Mouse (Mus musculus): ENCODE measurements around the gene Hist1h2ai. TPM values are rescaled to one million over a fixed set of nuclear protein-coding genes. Genes with fewer than 3 reads are reported as not detected.
"Not testable (repeated sequence)": the region's sequence is repeated elsewhere in the genome, so short reads cannot be mapped to it uniquely, and the experiment has no call there.

Hist1h2ai gene
- polyA plus RNA-seq, 1 experiment from 2014 or later: 29.5 TPM

DNA sequence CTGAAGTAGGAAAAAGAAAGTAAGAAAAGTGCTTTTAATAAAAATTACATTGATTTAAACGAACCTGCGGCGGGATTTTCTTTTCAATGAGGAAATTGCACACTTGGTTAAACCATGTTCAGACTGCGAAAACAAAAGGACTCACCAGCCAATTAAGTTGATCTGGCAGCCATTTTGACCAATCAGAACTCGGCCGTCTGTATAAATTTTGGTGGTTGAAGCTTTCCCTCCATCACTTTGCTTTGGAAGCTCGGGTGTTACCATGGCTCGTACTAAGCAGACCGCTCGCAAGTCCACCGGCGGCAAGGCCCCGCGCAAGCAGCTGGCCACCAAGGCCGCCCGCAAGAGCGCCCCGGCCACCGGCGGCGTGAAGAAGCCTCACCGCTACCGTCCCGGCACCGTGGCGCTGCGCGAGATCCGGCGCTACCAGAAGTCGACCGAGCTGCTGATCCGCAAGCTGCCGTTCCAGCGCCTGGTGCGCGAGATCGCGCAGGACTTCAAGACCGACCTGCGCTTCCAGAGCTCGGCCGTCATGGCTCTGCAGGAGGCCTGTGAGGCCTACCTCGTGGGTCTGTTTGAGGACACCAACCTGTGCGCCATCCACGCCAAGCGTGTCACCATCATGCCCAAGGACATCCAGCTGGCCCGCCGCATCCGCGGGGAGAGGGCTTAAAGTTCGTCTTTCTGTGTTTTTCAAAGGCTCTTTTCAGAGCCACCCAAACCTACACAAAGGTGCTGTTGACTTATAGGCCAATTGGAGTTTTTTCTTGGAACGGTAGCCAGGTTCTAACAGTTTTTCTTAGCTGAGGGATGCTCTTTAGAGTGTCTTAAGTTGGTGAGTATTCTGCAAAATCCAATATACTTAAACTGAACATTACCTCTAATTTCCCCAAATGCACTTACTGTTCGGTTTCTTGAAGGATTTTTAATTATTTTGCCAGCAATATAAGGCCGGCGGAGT is 1.5 kb downstream of the Hist1h2ai start, which contains the start of gene Hist1h3h:
Gene Hist1h3h, plus strand, starts transcription at position 263 of the 961 bp plus-strand sequence.
- H3K36me3 ChIP-seq; H3K9me3 ChIP-seq (replicated peaks); H3K27me3 ChIP-seq: not testable (repeated sequence)
- Histone ChIP-seq H3K4me1 (peaks cover 30% of the 10 kb centered on the region), H3K9ac (peak within 1 kb of the TSS; percentile 66), H3K27ac (peak within 1 kb of the TSS; percentile 89), H3K4me3 (peak within 1 kb of the TSS; percentile 45), H3K4me2 (replicated peaks) (peak within 1 kb of the TSS; percentile 77)
- WGBS: 1% methylated on average over 26 of the region's 56 CpGs
- peak; percentile 46 for ATAC-seq (ENCODE audit: low FRiP score)

DNA sequence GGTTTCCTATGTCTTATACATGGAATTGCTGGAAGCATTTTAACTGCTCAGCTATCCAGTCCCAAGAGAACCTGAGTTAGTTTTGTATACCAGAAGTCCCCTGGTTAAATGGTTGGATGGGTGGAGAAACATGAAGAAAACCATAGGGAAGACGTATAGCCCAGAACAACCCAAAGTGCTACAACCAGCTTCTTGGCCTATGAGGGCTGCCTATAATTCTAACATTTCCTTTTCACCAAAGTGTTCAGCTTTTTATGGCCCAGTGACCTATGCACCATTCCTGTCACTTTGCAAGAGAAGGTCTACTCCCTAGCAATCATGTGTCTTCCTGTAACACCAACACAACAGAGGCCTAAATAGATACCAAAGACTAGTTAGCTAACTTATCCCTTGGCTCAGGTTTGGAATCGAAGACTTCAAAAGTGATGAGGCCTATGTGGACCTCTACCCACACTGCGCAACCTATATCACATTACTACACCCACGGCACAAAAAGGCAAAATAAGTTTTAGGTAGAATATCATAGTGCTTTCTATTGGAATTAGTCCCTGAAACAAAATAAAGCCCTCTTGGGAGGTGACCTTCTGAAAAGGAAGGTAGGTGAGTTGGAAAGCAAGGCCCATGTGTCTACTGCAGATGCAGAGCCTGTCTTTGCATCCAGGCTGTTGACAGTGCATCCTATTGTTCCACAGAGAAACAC is 2.3 kb downstream of the Hist1h2ai start:
- Histone ChIP-seq H3K9ac (peak overlapping the region; percentile 66), H3K4me3 (peak overlapping the region; percentile 45), H3K27me3 (no peaks in the 10 kb centered on the region), H3K36me3 (no peaks in the 10 kb centered on the region), H3K9me3 (replicated peaks) (no peaks in the 10 kb centered on the region), H3K4me2 (replicated peaks) (peak overlapping the region; percentile 68), H3K27ac (peak overlapping the region; percentile 84), H3K4me1 (peaks cover 31% of the 10 kb centered on the region)
- no peak for ATAC-seq (ENCODE audit: low FRiP score)
- 60% methylated on average over 4 of the region's 4 CpGs for WGBS

DNA sequence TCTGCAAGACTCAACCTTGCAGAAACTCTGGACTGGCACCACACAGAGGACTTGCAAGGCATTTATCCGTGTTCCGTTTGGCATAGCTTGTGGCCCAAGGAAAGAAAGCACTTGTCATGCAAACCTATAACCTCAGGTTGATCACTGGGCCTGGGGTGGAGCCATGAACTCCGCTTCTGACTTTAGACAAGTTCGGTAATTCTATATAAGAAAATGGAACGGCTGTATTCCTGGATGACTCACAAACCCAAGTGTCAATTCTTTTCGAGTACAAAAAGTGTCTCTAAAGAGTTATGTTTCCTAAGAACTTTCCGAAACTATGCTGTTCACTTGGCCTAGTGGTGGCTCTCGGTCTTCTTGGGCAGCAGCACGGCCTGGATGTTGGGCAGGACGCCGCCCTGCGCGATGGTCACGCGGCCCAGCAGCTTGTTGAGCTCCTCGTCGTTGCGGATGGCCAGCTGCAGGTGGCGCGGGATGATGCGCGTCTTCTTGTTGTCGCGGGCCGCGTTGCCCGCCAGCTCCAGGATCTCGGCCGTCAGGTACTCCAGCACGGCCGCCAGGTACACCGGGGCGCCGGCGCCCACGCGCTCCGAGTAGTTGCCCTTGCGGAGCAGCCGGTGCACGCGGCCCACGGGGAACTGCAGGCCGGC is 5.0 kb downstream of the Hist1h2ai start:
- ATAC-seq (ENCODE audit: low FRiP score): peak; percentile 1
- H3K9me3 ChIP-seq (replicated peaks); H3K36me3 ChIP-seq; H3K27me3 ChIP-seq: not testable (repeated sequence)
- Histone ChIP-seq H3K4me1 (peaks cover 23% of the 10 kb centered on the region), H3K27ac (peak overlapping the region; percentile 88), H3K9ac (peak overlapping the region; percentile 56; the same call in 1 of the 2 replicates), H3K4me2 (replicated peaks) (peak overlapping the region; percentile 59), H3K4me3 (peak overlapping the region; percentile 34)
- 1% methylated on average over 23 of the region's 44 CpGs for WGBS

DNA sequence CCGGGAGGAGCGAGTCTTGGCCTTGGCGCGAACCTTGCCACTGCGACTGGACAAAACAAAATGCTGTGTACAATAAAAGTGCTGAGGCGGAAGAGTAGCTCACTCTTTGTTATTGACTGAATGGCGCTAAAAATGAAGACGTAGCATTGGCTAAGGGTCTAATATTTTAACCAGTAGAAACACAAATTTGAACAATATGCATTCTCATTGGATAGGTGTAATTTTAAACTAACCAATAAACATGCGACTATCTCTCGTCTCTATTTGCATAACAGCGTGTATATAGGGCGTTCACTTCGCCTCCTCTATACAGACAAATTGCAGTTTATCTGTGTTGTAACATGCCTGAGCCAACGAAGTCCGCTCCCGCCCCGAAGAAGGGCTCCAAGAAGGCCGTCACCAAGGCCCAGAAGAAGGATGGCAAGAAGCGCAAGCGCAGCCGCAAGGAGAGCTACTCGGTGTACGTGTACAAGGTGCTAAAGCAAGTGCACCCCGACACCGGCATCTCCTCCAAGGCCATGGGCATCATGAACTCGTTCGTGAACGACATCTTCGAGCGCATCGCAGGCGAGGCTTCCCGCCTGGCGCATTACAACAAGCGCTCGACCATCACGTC is 5.6 kb downstream of the Hist1h2ai start, which contains the start of gene Hist1h2bm:
Gene Hist1h2bm, plus strand, starts transcription at position 288 of the 616 bp plus-strand sequence.
- H3K27me3 ChIP-seq; H3K9me3 ChIP-seq (replicated peaks); H3K36me3 ChIP-seq: not testable (repeated sequence)
- Histone ChIP-seq H3K4me2 (replicated peaks) (peak within 1 kb of the TSS; percentile 59), H3K4me1 (peaks cover 21% of the 10 kb centered on the region), H3K9ac (peak within 1 kb of the TSS; percentile 61), H3K4me3 (peak within 1 kb of the TSS; percentile 34), H3K27ac (peak within 1 kb of the TSS; percentile 88)
- WGBS: under 1% methylated on average over 37 of the region's 37 CpGs
- ATAC-seq (ENCODE audit: low FRiP score): peak; percentile 97

DNA sequence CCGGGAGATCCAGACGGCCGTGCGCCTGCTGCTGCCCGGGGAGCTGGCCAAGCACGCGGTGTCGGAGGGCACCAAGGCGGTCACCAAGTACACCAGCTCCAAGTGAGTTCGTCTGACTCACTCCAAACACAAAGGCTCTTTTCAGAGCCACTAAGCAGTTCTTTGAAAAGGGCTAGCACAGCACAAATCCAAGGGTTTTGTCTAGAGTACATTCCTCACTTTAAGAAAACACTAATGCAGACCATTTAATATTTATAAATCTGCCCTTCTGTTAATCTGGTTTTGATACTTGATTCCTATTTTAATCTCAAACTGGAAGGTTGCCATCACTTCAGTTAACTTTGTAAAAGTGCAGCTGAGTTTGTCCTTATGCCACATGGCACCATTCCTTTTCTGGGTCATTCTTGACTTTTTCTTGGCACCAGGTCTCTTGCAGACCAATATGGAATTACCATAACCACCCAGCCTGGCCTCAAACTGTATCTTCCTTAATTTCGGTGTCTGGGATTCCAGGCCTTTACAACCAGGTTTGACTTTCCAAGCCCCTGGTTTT is 6.2 kb downstream of the Hist1h2ai start:
- H3K9ac ChIP-seq: peak overlapping the region; percentile 61
- H3K27ac ChIP-seq: peak overlapping the region; percentile 88

DNA sequence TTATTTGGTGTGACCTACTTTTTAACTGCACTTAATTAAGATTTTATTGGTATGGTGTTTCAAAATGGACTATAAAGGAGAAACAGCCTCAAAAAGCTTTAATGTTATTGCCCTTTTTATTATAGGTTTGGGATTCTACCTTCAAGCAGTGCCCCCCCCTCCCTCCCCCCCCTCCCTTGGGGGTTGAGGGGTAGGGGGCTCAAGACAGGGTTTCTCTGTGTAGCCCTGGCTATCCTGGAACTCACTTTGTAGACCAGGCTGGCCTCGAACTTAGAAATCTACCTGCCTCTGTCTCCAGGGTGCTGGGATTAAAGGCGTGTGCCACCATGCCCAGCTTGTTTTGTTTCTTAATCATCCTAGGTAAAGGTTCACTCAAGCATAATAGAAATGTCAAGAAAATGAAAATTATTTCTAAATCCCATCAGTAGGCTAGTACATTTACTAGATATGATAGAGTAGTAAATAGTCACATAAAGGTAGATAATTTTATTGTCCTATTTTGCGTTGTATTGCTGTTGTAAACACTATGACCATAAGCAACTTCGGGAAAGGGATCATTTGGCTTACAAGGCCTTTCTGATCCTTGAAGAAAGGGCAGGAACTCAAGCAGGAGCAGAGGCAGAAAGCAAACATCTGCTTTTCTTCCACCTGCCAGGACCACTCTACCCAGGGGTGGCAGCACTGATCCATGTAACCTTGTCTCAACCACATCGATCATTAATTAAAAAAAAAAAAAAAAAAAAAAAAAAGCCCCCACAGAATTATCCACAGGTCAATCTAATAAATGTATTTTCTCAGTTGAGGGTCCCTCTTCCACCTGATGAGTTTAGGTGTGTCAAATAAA is 7.0 kb downstream of the Hist1h2ai start:
- H3K9me3 ChIP-seq (replicated peaks): no peaks in the 10 kb centered on the region
- H3K27ac ChIP-seq: no peak overlapping the region
- H3K9ac ChIP-seq: no peak overlapping the region
- no peak for ATAC-seq (ENCODE audit: low FRiP score)
- peaks cover 20% of the 10 kb centered on the region for H3K4me1 ChIP-seq
- H3K27me3 ChIP-seq: no peaks in the 10 kb centered on the region
- H3K36me3 ChIP-seq: no peaks in the 10 kb centered on the region
- 0 out of 2 replicates have a peak overlapping the region, but pooled peaks have one; percentile 34 for H3K4me3 ChIP-seq
- 32% methylated on average over 5 of the region's 5 CpGs for WGBS
- H3K4me2 ChIP-seq (replicated peaks): peak overlapping the region; percentile 59

More for the DNA sequence above, 6.2 kb downstream of the Hist1h2ai start:
- no peaks in the 10 kb centered on the region for H3K27me3 ChIP-seq
- 2% methylated on average over 11 of the region's 11 CpGs for WGBS
- H3K4me3 ChIP-seq: peak overlapping the region; percentile 34
- no peaks in the 10 kb centered on the region for H3K9me3 ChIP-seq (replicated peaks)
- H3K4me2 ChIP-seq (replicated peaks): peak overlapping the region; percentile 59
- H3K36me3 ChIP-seq: no peaks in the 10 kb centered on the region
- peak; percentile 46 for ATAC-seq (ENCODE audit: low FRiP score)
- peaks cover 19% of the 10 kb centered on the region for H3K4me1 ChIP-seq

DNA sequence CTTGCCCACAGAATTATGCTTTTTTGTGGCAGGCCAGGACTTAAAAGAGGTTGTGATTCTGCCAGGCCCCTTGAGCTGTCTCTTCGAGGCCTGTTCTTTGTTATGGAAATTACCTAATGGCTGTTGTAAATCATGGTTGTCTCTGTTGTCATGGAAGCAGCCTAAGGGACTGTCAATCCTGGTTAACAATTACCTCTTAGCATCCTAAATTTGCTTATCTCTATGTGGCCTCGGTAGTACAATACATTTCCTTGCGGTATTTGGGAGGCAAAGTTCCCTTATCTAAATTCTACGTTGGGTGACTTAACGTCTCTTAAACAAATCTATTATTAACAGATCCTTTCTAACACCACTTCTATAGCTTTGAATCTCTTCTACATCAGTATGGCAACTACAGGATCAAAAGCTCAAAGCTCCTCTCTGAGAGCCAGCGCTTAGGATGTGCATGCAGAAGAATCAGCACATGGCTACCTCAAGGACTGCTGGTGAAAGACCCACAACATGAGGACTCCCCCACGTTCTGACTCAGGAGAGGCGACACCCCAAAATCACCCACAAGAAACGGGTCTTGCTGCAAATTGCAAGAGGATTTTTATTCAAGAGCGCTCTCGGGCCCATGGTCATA is 11.8 kb downstream of the Hist1h2ai start:
- H3K9ac ChIP-seq: no peak overlapping the region
- H3K27me3 ChIP-seq: no peaks in the 10 kb centered on the region
- no peaks in the 10 kb centered on the region for H3K36me3 ChIP-seq
- WGBS: 28% methylated on average over 11 of the region's 11 CpGs
- no peak overlapping the region for H3K4me3 ChIP-seq
- peak overlapping the region; percentile 70 for H3K27ac ChIP-seq
- peaks cover 4% of the 10 kb centered on the region; the same call in 1 of the 2 replicates for H3K4me1 ChIP-seq
- ATAC-seq (ENCODE audit: low FRiP score): peak; percentile 85
- no peaks in the 10 kb centered on the region for H3K9me3 ChIP-seq (replicated peaks)
- H3K4me2 ChIP-seq (replicated peaks): 0 out of 2 replicates have a peak overlapping the region, but pooled peaks have one; percentile 3

DNA sequence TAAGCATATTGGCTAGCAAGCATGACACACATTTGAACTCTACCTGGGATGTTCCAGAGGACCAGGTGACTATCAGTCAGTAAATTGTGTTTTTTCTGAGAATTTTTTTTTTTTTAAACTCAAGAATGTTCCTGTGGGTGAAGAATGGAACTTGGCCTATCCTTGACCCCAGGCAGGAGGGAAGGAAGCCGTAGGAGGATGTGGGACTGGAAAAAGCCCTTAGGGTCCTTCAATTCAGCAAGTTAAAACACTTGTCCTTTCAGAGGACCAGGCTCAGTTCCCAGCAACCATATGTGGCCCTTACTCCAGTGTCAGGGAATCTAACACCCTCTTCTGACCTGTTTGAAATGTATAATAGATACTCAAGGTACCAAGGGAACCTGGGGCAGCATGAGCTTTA is 13.3 kb downstream of the Hist1h2ai start:
- WGBS: 50% methylated on average over 1 of the region's 1 CpGs
- no peak overlapping the region for H3K4me3 ChIP-seq
- H3K9me3 ChIP-seq (replicated peaks): no peaks in the 10 kb centered on the region
- ATAC-seq (ENCODE audit: low FRiP score): no peak
- H3K4me2 ChIP-seq (replicated peaks): no peak overlapping the region
- no peak overlapping the region for H3K27ac ChIP-seq
- H3K4me1 ChIP-seq: peaks cover 10% of the 10 kb centered on the region
- H3K9ac ChIP-seq: no peak overlapping the region
- no peaks in the 10 kb centered on the region for H3K27me3 ChIP-seq
- H3K36me3 ChIP-seq: no peaks in the 10 kb centered on the region

DNA sequence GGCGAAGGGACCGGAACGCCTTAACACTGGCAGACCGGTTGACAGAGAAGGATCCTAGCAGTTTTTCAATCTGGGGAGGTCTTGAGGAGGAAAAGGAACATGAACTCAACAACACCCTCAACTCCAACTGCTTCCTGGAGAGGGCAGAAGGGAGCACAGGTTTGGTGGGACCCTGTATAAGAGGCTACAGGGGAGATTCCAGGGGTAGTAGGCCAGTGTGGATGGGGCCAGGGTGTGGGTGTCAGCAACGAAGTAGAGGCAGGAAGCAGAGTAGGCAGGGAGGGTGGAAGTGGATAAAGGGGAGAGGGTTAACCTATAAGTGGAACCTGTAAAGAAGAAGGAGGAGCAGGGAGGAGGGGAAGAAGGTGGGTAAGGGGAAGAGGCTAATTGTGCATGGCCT is 17.2 kb downstream of the Hist1h2ai start:
- Histone ChIP-seq H3K9me3 (replicated peaks) (no peaks in the 10 kb centered on the region), H3K9ac (0 out of 2 replicates have a peak overlapping the region, but pooled peaks have one; percentile 2), H3K4me1 (peaks cover 10% of the 10 kb centered on the region), H3K27ac (peak overlapping the region; percentile 98), H3K4me2 (replicated peaks) (peak overlapping the region; percentile 62), H3K36me3 (no peaks in the 10 kb centered on the region), H3K27me3 (no peaks in the 10 kb centered on the region), H3K4me3 (no peak overlapping the region)
- no peak; the same call in 1 of the 2 replicates for ATAC-seq (ENCODE audit: low FRiP score)
- 65% methylated on average over 5 of the region's 5 CpGs for WGBS
